Mouse (Mus musculus): ENCODE data around the gene Wnt5b. TPM values are rescaled to one million over a fixed set of nuclear protein-coding genes. Genes with fewer than 3 reads are reported as not detected.

Gene Wnt5b
- polyA plus RNA-seq, 1 experiment from 2014 or later = 6.8 TPM

GRCm38 (mm10) chr6:119409766-119410165 is 134.4 kb downstream of the Wnt5b start:
- ATAC-seq (ENCODE audit: insufficient read depth) (no peak), DNase-seq (no peak)
- H3K9ac ChIP-seq = no peak overlapping the region
- 33% methylated on average over 1 of the region's 1 CpGs for whole genome bisulfite sequencing
- no peaks in the 10 kb centered on the region for H3K36me3 ChIP-seq (ENCODE audit: insufficient read depth)
- H3K4me3 ChIP-seq (ENCODE audit: low read depth, low read length) = no peak overlapping the region
- H3K9me3 ChIP-seq (ENCODE audit: low read depth, low read length) = no peaks in the 10 kb centered on the region
- no peaks in the 10 kb centered on the region for H3K4me1 ChIP-seq (ENCODE audit: insufficient read depth)
- no peak overlapping the region for H3K27ac ChIP-seq (ENCODE audit: low read depth)
- no peak for TF ChIP-seq CTCF (IDR thresholded peaks at IDR 0.05; ENCODE audit: low read depth)
- H3K27me3 ChIP-seq (ENCODE audit: insufficient read depth, low read length) = no peaks in the 10 kb centered on the region
- H3K4me2 ChIP-seq = no peak overlapping the region

- no peaks in the 10 kb centered on the region for H3K36me3 ChIP-seq (ENCODE audit: insufficient read depth)
- no peaks in the 10 kb centered on the region for H3K4me1 ChIP-seq (ENCODE audit: insufficient read depth)
- no peak overlapping the region for H3K4me2 ChIP-seq
- 72% methylated on average over 9 of the region's 9 CpGs for WGBS
- no peak for ATAC-seq (ENCODE audit: insufficient read depth)
- no peaks in the 10 kb centered on the region for H3K9me3 ChIP-seq (ENCODE audit: low read depth, low read length)
- no peak overlapping the region for H3K4me3 ChIP-seq (ENCODE audit: low read depth, low read length)
- no peaks in the 10 kb centered on the region for H3K27me3 ChIP-seq (ENCODE audit: insufficient read depth, low read length)
- no peak for TF ChIP-seq CTCF (IDR thresholded peaks at IDR 0.05; ENCODE audit: low read depth)
- DNase-seq = no peak
- no peak overlapping the region for H3K9ac ChIP-seq
- H3K27ac ChIP-seq (ENCODE audit: low read depth) = no peak overlapping the region
Observed at GRCm38 (mm10) chr6:119408582-119408981, 135.6 kb downstream of the Wnt5b start.

- DNase-seq (no peak), ATAC-seq (ENCODE audit: insufficient read depth) (no peak)
- Histone ChIP-seq H3K27ac (ENCODE audit: low read depth) (no peak overlapping the region), H3K36me3 (ENCODE audit: insufficient read depth) (no peaks in the 10 kb centered on the region), H3K27me3 (ENCODE audit: insufficient read depth, low read length) (no peaks in the 10 kb centered on the region), H3K9me3 (ENCODE audit: low read depth, low read length) (no peaks in the 10 kb centered on the region), H3K4me2 (no peak overlapping the region), H3K9ac (no peak overlapping the region), H3K4me3 (ENCODE audit: low read depth, low read length) (no peak overlapping the region), H3K4me1 (ENCODE audit: insufficient read depth) (no peaks in the 10 kb centered on the region)
- 67% methylated on average over 6 of the region's 6 CpGs for WGBS
- TF ChIP-seq CTCF (IDR thresholded peaks at IDR 0.05; ENCODE audit: low read depth) = no peak
Observed at GRCm38 (mm10) chr6:119407818-119408217, 136.3 kb downstream of the Wnt5b start.

GRCm38 (mm10) chr6:119406528-119406927 is 137.6 kb downstream of the Wnt5b start:
- H3K9me3 ChIP-seq (ENCODE audit: low read depth, low read length) = no peaks in the 10 kb centered on the region
- no peaks in the 10 kb centered on the region for H3K4me1 ChIP-seq (ENCODE audit: insufficient read depth)
- ATAC-seq (ENCODE audit: insufficient read depth) (no peak), DNase-seq (no peak)
- H3K4me3 ChIP-seq (ENCODE audit: low read depth, low read length) = no peak overlapping the region
- no peak overlapping the region for H3K4me2 ChIP-seq
- no peak overlapping the region for H3K27ac ChIP-seq (ENCODE audit: low read depth)
- TF ChIP-seq CTCF (IDR thresholded peaks at IDR 0.05; ENCODE audit: low read depth) = no peak
- no peaks in the 10 kb centered on the region for H3K36me3 ChIP-seq (ENCODE audit: insufficient read depth)
- H3K27me3 ChIP-seq (ENCODE audit: insufficient read depth, low read length) = no peaks in the 10 kb centered on the region
- 81% methylated on average over 8 of the region's 8 CpGs for WGBS
- no peak overlapping the region for H3K9ac ChIP-seq

GRCm38 (mm10) chr6:119405310-119405709 is 138.8 kb downstream of the Wnt5b start:
- Histone ChIP-seq H3K4me1 (ENCODE audit: insufficient read depth) (no peaks in the 10 kb centered on the region), H3K36me3 (ENCODE audit: insufficient read depth) (no peaks in the 10 kb centered on the region), H3K9me3 (ENCODE audit: low read depth, low read length) (no peaks in the 10 kb centered on the region), H3K9ac (no peak overlapping the region), H3K27me3 (ENCODE audit: insufficient read depth, low read length) (no peaks in the 10 kb centered on the region), H3K4me3 (ENCODE audit: low read depth, low read length) (no peak overlapping the region), H3K27ac (ENCODE audit: low read depth) (no peak overlapping the region), H3K4me2 (no peak overlapping the region)
- DNase-seq = no peak
- no peak for ATAC-seq (ENCODE audit: insufficient read depth)
- no peak for TF ChIP-seq CTCF (IDR thresholded peaks at IDR 0.05; ENCODE audit: low read depth)
- WGBS = 65% methylated on average over 7 of the region's 7 CpGs

- ATAC-seq (ENCODE audit: insufficient read depth) = no peak
- Histone ChIP-seq H3K4me2 (no peak overlapping the region), H3K4me3 (ENCODE audit: low read depth, low read length) (no peak overlapping the region), H3K36me3 (ENCODE audit: insufficient read depth) (no peaks in the 10 kb centered on the region), H3K27me3 (ENCODE audit: insufficient read depth, low read length) (no peaks in the 10 kb centered on the region), H3K27ac (ENCODE audit: low read depth) (no peak overlapping the region), H3K9me3 (ENCODE audit: low read depth, low read length) (no peaks in the 10 kb centered on the region), H3K9ac (no peak overlapping the region), H3K4me1 (ENCODE audit: insufficient read depth) (no peaks in the 10 kb centered on the region)
- WGBS = 82% methylated on average over 4 of the region's 4 CpGs
- TF ChIP-seq CTCF (IDR thresholded peaks at IDR 0.05; ENCODE audit: low read depth) = no peak
- no peak for DNase-seq
Observed at GRCm38 (mm10) chr6:119404854-119405253, 139.3 kb downstream of the Wnt5b start.

- H3K4me3 ChIP-seq (ENCODE audit: low read depth, low read length) = no peak overlapping the region
- no peak for TF ChIP-seq CTCF (IDR thresholded peaks at IDR 0.05; ENCODE audit: low read depth)
- no peaks in the 10 kb centered on the region for H3K9me3 ChIP-seq (ENCODE audit: low read depth, low read length)
- no peak overlapping the region for H3K9ac ChIP-seq
- no peaks in the 10 kb centered on the region for H3K27me3 ChIP-seq (ENCODE audit: insufficient read depth, low read length)
- DNase-seq (no peak), ATAC-seq (ENCODE audit: insufficient read depth) (no peak)
- H3K4me2 ChIP-seq = no peak overlapping the region
- H3K27ac ChIP-seq (ENCODE audit: low read depth) = no peak overlapping the region
- no peaks in the 10 kb centered on the region for H3K36me3 ChIP-seq (ENCODE audit: insufficient read depth)
- H3K4me1 ChIP-seq (ENCODE audit: insufficient read depth) = no peaks in the 10 kb centered on the region
- 71% methylated on average over 3 of the region's 3 CpGs for WGBS
Observed at GRCm38 (mm10) chr6:119402976-119403375, 141.2 kb downstream of the Wnt5b start.

Data from lung, embryonic 14.5 days (tissue).